Mouse (Mus musculus): ENCODE results near the gene Lrit2. TPM values are rescaled to one million over a fixed set of nuclear protein-coding genes. Genes with fewer than 3 reads are reported as not detected.

The Lrit2 gene
- polyA plus RNA-seq (2015; fragmentation: Nextera tagmentation; extraction: Ambion mirVana): not detected in 2 replicates

DNA sequence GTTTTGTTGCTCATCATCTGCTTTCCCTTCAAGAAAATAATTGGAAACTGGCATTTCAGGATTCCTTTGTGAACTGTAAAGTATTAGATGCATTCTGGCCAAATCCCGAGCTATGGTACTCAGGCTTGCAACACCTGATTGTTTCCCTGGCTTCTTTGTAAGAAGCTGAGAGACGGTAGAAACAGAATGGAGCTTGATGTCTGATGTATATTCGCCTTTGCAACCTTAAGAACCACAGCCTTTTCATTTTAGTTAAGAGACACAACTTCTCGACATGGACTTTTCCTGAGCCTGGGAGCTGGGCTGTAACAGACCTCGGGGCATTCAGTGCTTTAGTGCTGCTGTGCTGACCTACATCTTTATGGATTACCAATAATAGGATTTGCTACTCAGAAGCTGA lies at the start of gene Lrit2:
Lrit2 (plus strand) TSS at position 301 of the 400 bp plus-strand sequence.
- H3K27me3 ChIP-seq: no peaks in the 10 kb centered on the region
- H3K4me3 ChIP-seq: no peak within 1 kb of the TSS
- no peak within 1 kb of the TSS for H3K9ac ChIP-seq (replicated peaks)
- WGBS: 70% methylated on average over 5 of the region's 5 CpGs
- H3K9me3 ChIP-seq: no peaks in the 10 kb centered on the region
- H3K27ac ChIP-seq (replicated peaks): no peak within 1 kb of the TSS
- no peaks in the 10 kb centered on the region for H3K4me1 ChIP-seq
- no peak within 1 kb of the TSS for H3K4me2 ChIP-seq (replicated peaks)
- no peaks in the 10 kb centered on the region for H3K36me3 ChIP-seq
- no peak for ATAC-seq (replicated peaks)

DNA sequence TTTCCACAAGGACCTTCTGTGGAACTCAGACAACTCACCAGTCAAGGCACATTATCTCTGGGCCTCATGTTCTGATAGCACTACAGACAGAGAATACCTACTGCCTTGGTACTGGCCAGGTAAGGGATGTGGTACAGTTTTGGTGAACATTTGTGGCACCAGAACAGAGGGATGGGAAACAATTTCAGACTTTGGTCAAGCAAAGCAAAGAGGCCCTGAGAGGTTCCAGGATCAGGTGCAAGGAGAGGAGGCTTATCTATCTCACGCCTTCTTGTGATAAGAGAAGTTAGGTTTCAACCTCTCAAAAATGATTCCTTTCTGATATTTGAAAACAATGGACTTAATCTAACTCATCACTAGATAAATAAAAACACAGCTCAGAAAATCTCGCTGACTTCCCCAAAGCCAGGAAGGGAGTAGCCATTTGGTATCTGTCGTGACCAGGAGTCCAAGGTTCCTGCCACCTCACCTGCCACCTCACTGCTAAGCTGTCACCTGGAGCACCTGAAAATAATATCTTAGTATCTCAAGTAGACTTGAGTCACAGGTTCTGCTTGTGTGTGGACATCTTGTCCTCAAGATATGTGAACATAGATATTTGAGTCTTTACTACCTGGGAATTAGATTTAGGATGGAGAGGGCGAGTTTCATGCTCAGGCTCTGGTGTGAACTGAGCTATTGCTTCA lies 40.3 kb upstream of the Lrit2 start:
- ATAC-seq (replicated peaks): no peak
- Histone ChIP-seq H3K4me3 (no peak overlapping the region), H3K9me3 (no peaks in the 10 kb centered on the region), H3K9ac (replicated peaks) (no peak overlapping the region), H3K27ac (replicated peaks) (no peak overlapping the region), H3K4me1 (peaks cover 1% of the 10 kb centered on the region), H3K27me3 (no peaks in the 10 kb centered on the region), H3K36me3 (no peaks in the 10 kb centered on the region), H3K4me2 (replicated peaks) (no peak overlapping the region)
- 79% methylated on average over 4 of the region's 4 CpGs for WGBS

DNA sequence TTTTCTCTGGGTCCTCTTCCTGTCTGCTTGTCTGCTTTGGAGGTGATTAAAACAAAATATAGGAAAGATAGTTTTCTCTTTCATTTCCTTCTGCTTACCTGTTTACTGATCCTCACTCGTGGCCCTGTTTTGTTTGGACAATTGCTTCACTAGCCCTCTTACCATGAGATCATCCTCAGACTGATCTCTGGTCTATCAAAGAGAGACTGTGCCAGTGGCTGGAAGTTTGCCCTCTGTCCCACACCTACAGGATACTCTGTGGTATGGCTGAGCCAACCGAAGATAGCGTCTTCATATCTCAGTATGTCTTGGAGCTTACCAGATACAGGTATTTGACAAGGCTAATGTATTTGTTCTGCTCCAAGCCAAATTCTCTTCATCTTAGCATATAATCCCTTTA lies 39.8 kb upstream of the Lrit2 start:
- H3K9me3 ChIP-seq: no peaks in the 10 kb centered on the region
- no peaks in the 10 kb centered on the region for H3K27me3 ChIP-seq
- no peaks in the 10 kb centered on the region for H3K36me3 ChIP-seq
- no peak overlapping the region for H3K9ac ChIP-seq (replicated peaks)
- no peak for ATAC-seq (replicated peaks)
- no peak overlapping the region for H3K4me2 ChIP-seq (replicated peaks)
- H3K4me3 ChIP-seq: no peak overlapping the region
- 95% methylated on average over 3 of the region's 3 CpGs for WGBS
- H3K4me1 ChIP-seq: peaks cover 7% of the 10 kb centered on the region
- H3K27ac ChIP-seq (replicated peaks): no peak overlapping the region

DNA sequence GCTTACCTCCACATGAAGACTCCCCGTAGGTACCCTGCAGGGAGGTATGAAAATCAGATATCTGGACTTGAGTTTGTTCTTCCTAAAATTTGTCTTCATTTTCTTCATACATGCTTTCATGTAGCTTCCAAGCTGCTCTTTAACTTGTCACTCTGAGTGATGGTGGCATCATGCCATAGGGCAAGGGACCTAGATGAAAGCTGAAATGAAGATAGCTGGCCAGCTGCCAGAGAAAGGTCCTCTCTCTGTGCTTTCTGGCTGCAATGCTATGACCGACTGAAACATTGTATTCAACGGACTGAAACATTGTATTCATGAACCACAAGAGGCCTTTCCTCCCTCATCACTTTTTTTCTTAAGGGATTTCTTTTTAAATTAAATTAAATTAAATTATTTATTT lies 39.2 kb upstream of the Lrit2 start:
- Histone ChIP-seq H3K27ac (replicated peaks) (no peak overlapping the region), H3K27me3 (no peaks in the 10 kb centered on the region), H3K4me3 (no peak overlapping the region), H3K9me3 (no peaks in the 10 kb centered on the region), H3K36me3 (no peaks in the 10 kb centered on the region), H3K9ac (replicated peaks) (no peak overlapping the region), H3K4me2 (replicated peaks) (no peak overlapping the region), H3K4me1 (peaks cover 10% of the 10 kb centered on the region)
- 71% methylated on average over 3 of the region's 3 CpGs for WGBS
- ATAC-seq (replicated peaks): no peak

DNA sequence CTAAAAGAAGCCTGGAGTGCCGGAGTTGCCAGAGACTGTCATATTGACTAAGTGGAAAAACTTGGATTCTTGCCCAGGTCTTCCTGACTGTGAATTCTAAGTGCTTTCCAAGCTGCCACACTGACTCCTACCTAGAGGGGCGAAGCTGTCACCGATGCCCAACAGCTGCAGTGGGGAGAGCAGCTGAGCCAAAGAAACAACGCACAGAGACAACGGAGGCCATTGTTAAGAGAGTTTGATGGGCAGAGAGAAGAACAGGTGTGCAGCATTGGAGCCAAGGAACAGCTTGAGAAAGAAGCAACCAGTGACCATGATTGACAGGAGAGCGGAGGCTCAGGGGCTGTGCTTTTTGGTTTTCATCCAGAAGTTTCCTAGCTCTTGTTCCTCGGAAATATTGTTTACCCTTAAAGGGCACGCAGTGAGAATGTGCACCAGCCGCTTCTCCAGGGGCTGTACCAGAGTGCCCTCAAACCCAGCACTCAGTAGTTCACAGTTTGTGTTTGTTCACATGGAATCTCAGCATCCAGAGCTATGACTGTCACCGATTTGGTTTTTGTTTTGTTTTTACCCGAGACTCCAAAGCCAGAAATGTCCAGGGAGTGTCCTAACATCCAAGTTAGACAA lies 35.1 kb upstream of the Lrit2 start:
- ATAC-seq (replicated peaks): peak; percentile 69
- Histone ChIP-seq H3K9ac (replicated peaks) (no peak overlapping the region), H3K36me3 (no peaks in the 10 kb centered on the region), H3K27ac (replicated peaks) (no peak overlapping the region), H3K27me3 (no peaks in the 10 kb centered on the region), H3K9me3 (no peaks in the 10 kb centered on the region), H3K4me2 (replicated peaks) (no peak overlapping the region), H3K4me3 (no peak overlapping the region), H3K4me1 (peaks cover 10% of the 10 kb centered on the region)
- 37% methylated on average over 11 of the region's 11 CpGs for WGBS

DNA sequence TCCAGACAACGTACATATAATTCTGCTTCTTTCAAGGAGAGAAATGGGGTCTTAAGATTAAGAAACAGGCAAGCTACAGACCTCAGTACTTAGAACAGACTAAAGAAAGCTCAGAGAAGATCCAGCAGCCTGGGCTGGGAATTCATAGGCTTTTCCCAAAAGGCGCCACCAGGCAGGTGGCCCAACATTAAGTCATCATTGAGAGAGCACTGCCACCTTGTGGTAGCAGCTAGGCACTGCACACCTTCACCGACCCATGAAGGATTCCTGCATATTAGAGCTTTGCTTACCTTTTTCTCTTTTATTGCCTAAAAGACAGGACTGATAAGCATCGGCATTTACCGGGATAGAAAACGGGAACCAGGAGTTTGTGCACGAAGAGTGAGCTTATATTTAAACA lies 34.5 kb upstream of the Lrit2 start:
- ATAC-seq (replicated peaks): peak; percentile 74
- Histone ChIP-seq H3K27ac (replicated peaks) (no peak overlapping the region), H3K36me3 (no peaks in the 10 kb centered on the region), H3K4me3 (no peak overlapping the region), H3K4me1 (peaks cover 10% of the 10 kb centered on the region), H3K9me3 (no peaks in the 10 kb centered on the region), H3K4me2 (replicated peaks) (no peak overlapping the region), H3K27me3 (no peaks in the 10 kb centered on the region), H3K9ac (replicated peaks) (no peak overlapping the region)
- 19% methylated on average over 7 of the region's 7 CpGs for WGBS

DNA sequence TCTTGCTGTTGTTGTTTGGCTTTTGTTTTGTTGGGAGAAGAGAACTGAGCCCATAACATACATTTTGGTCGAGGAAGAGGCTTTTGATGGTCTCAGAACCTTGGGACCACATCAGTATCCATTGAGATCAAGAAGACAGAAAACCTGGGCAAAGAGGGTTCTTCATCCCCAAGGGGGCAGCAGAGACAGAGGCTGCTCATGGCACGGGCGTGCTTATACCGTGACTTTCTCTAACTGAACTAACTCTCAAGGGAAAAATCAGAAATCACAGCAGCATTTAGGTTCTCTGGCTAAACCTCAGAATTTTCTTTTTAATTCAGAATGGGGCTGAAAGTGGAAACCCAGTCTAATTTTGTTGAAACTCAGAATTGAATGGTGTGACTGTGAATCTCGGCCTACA lies 33.3 kb upstream of the Lrit2 start:
- Histone ChIP-seq H3K9me3 (no peaks in the 10 kb centered on the region), H3K27me3 (no peaks in the 10 kb centered on the region), H3K4me1 (peaks cover 10% of the 10 kb centered on the region), H3K9ac (replicated peaks) (no peak overlapping the region), H3K4me2 (replicated peaks) (no peak overlapping the region), H3K27ac (replicated peaks) (no peak overlapping the region), H3K4me3 (no peak overlapping the region), H3K36me3 (no peaks in the 10 kb centered on the region)
- 53% methylated on average over 5 of the region's 5 CpGs for WGBS
- no peak for ATAC-seq (replicated peaks)

DNA sequence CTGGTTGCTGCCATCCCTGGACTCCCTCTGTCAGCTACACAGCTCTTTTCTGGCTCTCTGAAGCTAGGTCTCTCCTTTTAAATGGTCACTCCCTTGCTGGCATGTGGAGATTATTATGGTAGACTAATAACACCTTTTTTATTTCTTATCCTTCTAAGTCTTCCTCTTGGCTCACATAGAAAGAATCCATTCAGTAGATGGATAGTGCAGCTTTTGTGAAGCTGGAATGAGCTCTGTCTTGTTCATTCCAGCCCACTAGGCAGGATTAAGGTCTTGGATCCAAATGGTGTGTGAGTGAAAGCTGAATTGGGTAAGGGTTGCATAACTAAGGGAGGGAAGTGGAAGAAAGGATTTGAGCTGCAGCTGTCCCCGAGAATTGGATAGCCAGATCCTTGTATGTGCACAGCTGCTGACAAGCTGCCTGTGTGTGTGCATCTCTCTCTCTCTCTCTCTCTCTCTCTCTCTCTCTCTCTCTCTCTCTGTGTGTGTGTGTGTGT lies 18.8 kb upstream of the Lrit2 start, which contains the start of gene Rgr:
Rgr (minus strand) TSS at position 51 of the 497 bp plus-strand sequence.
- no peaks in the 10 kb centered on the region for H3K9me3 ChIP-seq
- H3K9ac ChIP-seq (replicated peaks): no peak within 1 kb of the TSS
- H3K27ac ChIP-seq (replicated peaks): no peak within 1 kb of the TSS
- peak; percentile 41; the same call in 1 of the 2 replicates for ATAC-seq (replicated peaks)
- no peaks in the 10 kb centered on the region for H3K27me3 ChIP-seq
- no peaks in the 10 kb centered on the region for H3K36me3 ChIP-seq
- WGBS: 8% methylated on average over 1 of the region's 1 CpGs
- no peaks in the 10 kb centered on the region for H3K4me1 ChIP-seq
- H3K4me3 ChIP-seq: no peak within 1 kb of the TSS
- no peak within 1 kb of the TSS for H3K4me2 ChIP-seq (replicated peaks)

DNA sequence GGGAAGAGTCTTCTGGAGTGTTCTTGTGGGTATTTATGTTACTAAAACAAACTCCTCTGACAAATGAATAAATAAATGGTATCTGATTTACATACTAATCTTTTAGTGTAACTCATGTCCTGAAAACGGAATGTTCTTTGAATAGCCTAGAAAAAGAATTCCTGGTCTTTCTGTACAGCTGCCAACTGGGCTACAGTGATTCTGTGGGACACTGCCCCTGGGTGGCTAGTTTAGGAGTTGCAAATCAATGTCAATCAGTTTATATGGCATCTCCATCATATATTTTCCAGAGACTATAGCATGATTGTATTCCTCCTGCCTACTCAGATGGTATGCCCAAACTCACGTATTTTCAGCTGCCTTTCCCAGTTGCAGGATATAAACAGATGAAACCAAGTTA lies 2.9 kb upstream of the Lrit2 start:
- no peak overlapping the region for H3K4me2 ChIP-seq (replicated peaks)
- no peaks in the 10 kb centered on the region for H3K36me3 ChIP-seq
- no peak overlapping the region for H3K9ac ChIP-seq (replicated peaks)
- H3K4me1 ChIP-seq: no peaks in the 10 kb centered on the region
- no peak overlapping the region for H3K4me3 ChIP-seq
- no peak overlapping the region for H3K27ac ChIP-seq (replicated peaks)
- no peaks in the 10 kb centered on the region for H3K9me3 ChIP-seq
- ATAC-seq (replicated peaks): no peak
- no peaks in the 10 kb centered on the region for H3K27me3 ChIP-seq
- 45% methylated on average over 2 of the region's 2 CpGs for WGBS

DNA sequence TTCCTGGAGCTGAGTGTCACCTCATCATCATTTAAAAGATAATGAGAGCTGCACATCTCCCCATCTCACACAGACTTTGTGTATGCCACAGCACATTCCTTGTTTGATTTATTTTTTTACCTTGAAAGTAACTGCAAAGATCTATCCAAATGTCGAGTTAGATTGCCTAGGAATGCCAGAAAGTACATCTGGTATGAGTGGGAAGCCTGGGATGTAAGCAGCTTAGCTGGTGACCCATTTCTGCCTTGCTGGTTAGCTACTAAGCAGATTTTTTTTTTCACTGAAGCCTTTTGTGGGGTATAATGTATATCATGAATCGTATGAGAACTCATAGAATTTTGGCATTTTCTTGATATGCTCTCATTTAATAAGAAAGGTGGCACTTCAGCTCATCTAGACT lies 1.1 kb upstream of the Lrit2 start:
- Histone ChIP-seq H3K4me2 (replicated peaks) (no peak overlapping the region), H3K36me3 (no peaks in the 10 kb centered on the region), H3K27ac (replicated peaks) (no peak overlapping the region), H3K27me3 (no peaks in the 10 kb centered on the region), H3K9me3 (no peaks in the 10 kb centered on the region), H3K9ac (replicated peaks) (no peak overlapping the region), H3K4me3 (no peak overlapping the region), H3K4me1 (no peaks in the 10 kb centered on the region)
- ATAC-seq (replicated peaks): no peak
- 66% methylated on average over 2 of the region's 2 CpGs for WGBS

DNA sequence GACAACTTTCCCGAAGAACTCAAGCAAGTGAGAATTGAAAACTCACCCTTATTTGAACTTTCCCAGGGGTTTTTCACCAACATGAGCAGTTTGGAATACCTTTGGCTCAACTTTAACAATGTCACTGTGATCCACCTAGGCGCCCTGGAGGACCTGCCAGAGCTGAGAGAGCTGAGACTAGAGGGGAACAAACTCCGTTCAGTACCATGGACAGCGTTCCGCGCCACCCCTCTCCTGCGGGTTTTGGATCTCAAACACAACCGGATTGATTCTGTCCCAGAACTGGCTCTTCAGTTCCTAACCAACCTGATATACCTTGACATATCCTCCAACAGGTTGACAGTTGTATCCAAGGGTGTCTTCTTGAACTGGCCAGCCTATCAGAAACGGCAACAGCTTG lies 787 bp downstream of the Lrit2 start:
- no peaks in the 10 kb centered on the region for H3K27me3 ChIP-seq
- 22% methylated on average over 9 of the region's 9 CpGs for WGBS
- H3K27ac ChIP-seq (replicated peaks): no peak overlapping the region
- H3K9me3 ChIP-seq: no peaks in the 10 kb centered on the region
- H3K9ac ChIP-seq (replicated peaks): no peak overlapping the region
- no peak overlapping the region for H3K4me3 ChIP-seq
- no peak for ATAC-seq (replicated peaks)
- no peaks in the 10 kb centered on the region for H3K4me1 ChIP-seq
- no peaks in the 10 kb centered on the region for H3K36me3 ChIP-seq
- no peak overlapping the region for H3K4me2 ChIP-seq (replicated peaks)

DNA sequence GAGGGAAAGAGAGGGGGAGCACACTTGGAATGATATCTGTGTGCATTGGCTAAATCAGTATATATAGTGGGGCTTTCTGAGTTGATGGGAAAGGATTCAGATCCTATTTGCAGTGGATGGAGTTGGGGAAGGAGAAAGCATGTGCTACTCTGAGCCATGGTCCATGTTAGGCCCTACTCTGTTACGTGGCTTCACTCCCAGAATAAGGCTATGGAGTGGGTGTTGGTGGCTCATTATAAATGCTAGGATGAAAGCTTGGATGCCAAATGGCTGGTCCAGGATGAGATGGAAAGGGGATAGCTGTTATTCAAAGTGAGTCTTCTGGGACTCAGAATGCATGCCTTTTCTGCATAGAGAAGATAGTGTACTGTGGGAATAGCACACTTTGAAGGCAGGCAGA lies 13.0 kb downstream of the Lrit2 start:
- Histone ChIP-seq H3K4me1 (no peaks in the 10 kb centered on the region), H3K9me3 (no peaks in the 10 kb centered on the region), H3K4me3 (no peak overlapping the region), H3K27ac (replicated peaks) (no peak overlapping the region), H3K4me2 (replicated peaks) (no peak overlapping the region), H3K9ac (replicated peaks) (no peak overlapping the region), H3K36me3 (no peaks in the 10 kb centered on the region), H3K27me3 (no peaks in the 10 kb centered on the region)
- 92% methylated on average over 1 of the region's 1 CpGs for WGBS
- ATAC-seq (replicated peaks): no peak

Data from forebrain, embryonic 15.5 days (tissue).